Mouse (Mus musculus): ENCODE measurements around the gene Gpr4. TPM values are rescaled to one million over a fixed set of nuclear protein-coding genes. Genes with fewer than 3 reads are reported as not detected.
A peak's percentile ranks its signal among the peaks of the same experiment; 100 is the strongest.

The Gpr4 gene
- polyA plus RNA-seq, 1 experiment from 2014 or later: 1.8 TPM

- Histone ChIP-seq H3K36me3 (peaks cover 70% of the 10 kb centered on the region), H3K4me3 (no peak overlapping the region), H3K9me3 (no peaks in the 10 kb centered on the region; the same call in 1 of the 2 replicates), H3K27ac (no peak overlapping the region), H3K27me3 (ENCODE audit: insufficient read depth, poor library complexity, severe bottlenecking) (no peaks in the 10 kb centered on the region), H3K4me1 (peaks cover 9% of the 10 kb centered on the region; the same call in 1 of the 2 replicates)
- DNase-seq (ENCODE audit: low spot score): no peak
- 86% methylated on average over 7 of the region's 7 CpGs for WGBS
These were observed 44.2 kb downstream of the Gpr4 start for GRCm38 (mm10) chr7:19256567-19256966.

GRCm38 (mm10) chr7:19257390-19258022 lies 45.2 kb downstream of the Gpr4 start:
- no peaks in the 10 kb centered on the region; the same call in 1 of the 2 replicates for H3K9me3 ChIP-seq
- 36% methylated on average over 11 of the region's 11 CpGs for WGBS
- no peak overlapping the region for H3K4me3 ChIP-seq
- DNase-seq (ENCODE audit: low spot score): peak; percentile 93
- no peak overlapping the region for H3K27ac ChIP-seq
- H3K27me3 ChIP-seq (ENCODE audit: insufficient read depth, poor library complexity, severe bottlenecking): no peaks in the 10 kb centered on the region
- peaks cover 9% of the 10 kb centered on the region; the same call in 1 of the 2 replicates for H3K4me1 ChIP-seq
- peaks cover 79% of the 10 kb centered on the region for H3K36me3 ChIP-seq

- no peak for DNase-seq (ENCODE audit: low spot score)
- Histone ChIP-seq H3K27me3 (ENCODE audit: insufficient read depth, poor library complexity, severe bottlenecking) (no peaks in the 10 kb centered on the region), H3K27ac (no peak overlapping the region), H3K9me3 (no peaks in the 10 kb centered on the region; the same call in 1 of the 2 replicates), H3K36me3 (peaks cover 87% of the 10 kb centered on the region), H3K4me3 (no peak overlapping the region), H3K4me1 (peaks cover 9% of the 10 kb centered on the region; the same call in 1 of the 2 replicates)
- WGBS: 86% methylated on average over 3 of the region's 3 CpGs
These were observed 46.0 kb downstream of the Gpr4 start for GRCm38 (mm10) chr7:19258336-19258735.

GRCm38 (mm10) chr7:19265147-19265546 lies 52.8 kb downstream of the Gpr4 start:
- H3K4me3 ChIP-seq: peak overlapping the region; percentile 19
- 27% methylated on average over 7 of the region's 7 CpGs for WGBS

GRCm38 (mm10) chr7:19265928-19266822 lies 53.8 kb downstream of the Gpr4 start:
- H3K36me3 ChIP-seq: peaks cover 63% of the 10 kb centered on the region
- 72% methylated on average over 10 of the region's 10 CpGs for WGBS
- peak overlapping the region; percentile 56; the same call in 1 of the 2 replicates for H3K27ac ChIP-seq
- H3K27me3 ChIP-seq (ENCODE audit: insufficient read depth, poor library complexity, severe bottlenecking): no peaks in the 10 kb centered on the region
- 0 out of 2 replicates have a peak overlapping the region, but pooled peaks have one; percentile 27 for H3K4me3 ChIP-seq
- H3K9me3 ChIP-seq: no peaks in the 10 kb centered on the region
- DNase-seq (ENCODE audit: low spot score): no peak
- peaks cover 57% of the 10 kb centered on the region for H3K4me1 ChIP-seq

More at GRCm38 (mm10) chr7:19265147-19265546, 52.8 kb downstream of the Gpr4 start:
- Histone ChIP-seq H3K36me3 (peaks cover 73% of the 10 kb centered on the region), H3K4me1 (peaks cover 57% of the 10 kb centered on the region), H3K27ac (peak overlapping the region; percentile 56), H3K27me3 (ENCODE audit: insufficient read depth, poor library complexity, severe bottlenecking) (no peaks in the 10 kb centered on the region), H3K9me3 (no peaks in the 10 kb centered on the region)
- peak; percentile 76 for DNase-seq (ENCODE audit: low spot score)

- WGBS: 58% methylated on average over 10 of the region's 10 CpGs
- Histone ChIP-seq H3K4me1 (peaks cover 57% of the 10 kb centered on the region), H3K36me3 (peaks cover 54% of the 10 kb centered on the region), H3K27me3 (ENCODE audit: insufficient read depth, poor library complexity, severe bottlenecking) (no peaks in the 10 kb centered on the region), H3K4me3 (peak overlapping the region; percentile 27; the same call in 1 of the 2 replicates), H3K9me3 (no peaks in the 10 kb centered on the region), H3K27ac (peak overlapping the region; percentile 56; the same call in 1 of the 2 replicates)
- DNase-seq (ENCODE audit: low spot score): no peak
These were observed 54.7 kb downstream of the Gpr4 start for GRCm38 (mm10) chr7:19267051-19267450.

GRCm38 (mm10) chr7:19268993-19269681 lies 56.8 kb downstream of the Gpr4 start:
- no peaks in the 10 kb centered on the region for H3K9me3 ChIP-seq
- peak overlapping the region; percentile 98 for H3K27ac ChIP-seq
- peaks cover 33% of the 10 kb centered on the region for H3K36me3 ChIP-seq
- 38% methylated on average over 10 of the region's 10 CpGs for WGBS
- no peaks in the 10 kb centered on the region for H3K27me3 ChIP-seq (ENCODE audit: insufficient read depth, poor library complexity, severe bottlenecking)
- H3K4me3 ChIP-seq: peak overlapping the region; percentile 89
- DNase-seq (ENCODE audit: low spot score): no peak
- H3K4me1 ChIP-seq: peaks cover 57% of the 10 kb centered on the region

GRCm38 (mm10) chr7:19269721-19270441 lies 57.5 kb downstream of the Gpr4 start:
- peak overlapping the region; percentile 89 for H3K4me3 ChIP-seq
- WGBS: under 1% methylated on average over 19 of the region's 19 CpGs
- peak overlapping the region; percentile 98 for H3K27ac ChIP-seq
- H3K36me3 ChIP-seq: peaks cover 26% of the 10 kb centered on the region
- DNase-seq (ENCODE audit: low spot score): peak; percentile 93
- H3K27me3 ChIP-seq (ENCODE audit: insufficient read depth, poor library complexity, severe bottlenecking): no peaks in the 10 kb centered on the region
- H3K9me3 ChIP-seq: no peaks in the 10 kb centered on the region
- peaks cover 50% of the 10 kb centered on the region for H3K4me1 ChIP-seq

- H3K27me3 ChIP-seq (ENCODE audit: insufficient read depth, poor library complexity, severe bottlenecking): no peaks in the 10 kb centered on the region
- peaks cover 42% of the 10 kb centered on the region for H3K4me1 ChIP-seq
- H3K4me3 ChIP-seq: peak overlapping the region; percentile 89
- peak; percentile 90 for DNase-seq (ENCODE audit: low spot score)
- H3K9me3 ChIP-seq: no peaks in the 10 kb centered on the region
- peak overlapping the region; percentile 98 for H3K27ac ChIP-seq
- 0% methylated on average over 21 of the region's 21 CpGs for WGBS
- peaks cover 20% of the 10 kb centered on the region for H3K36me3 ChIP-seq
These were observed 58.3 kb downstream of the Gpr4 start for GRCm38 (mm10) chr7:19270509-19271237.

GRCm38 (mm10) chr7:19271238-19272172 lies 59.2 kb downstream of the Gpr4 start, which contains the start of gene Vasp:
Vasp (minus strand) TSS chr7:19271817.
- Histone ChIP-seq H3K27me3 (ENCODE audit: insufficient read depth, poor library complexity, severe bottlenecking) (no peaks in the 10 kb centered on the region), H3K27ac (peak within 1 kb of the TSS; percentile 98), H3K4me1 (peaks cover 34% of the 10 kb centered on the region), H3K4me3 (peak within 1 kb of the TSS; percentile 89), H3K36me3 (peaks cover 11% of the 10 kb centered on the region), H3K9me3 (no peaks in the 10 kb centered on the region)
- under 1% methylated on average over 61 of the region's 62 CpGs for WGBS
- peak; percentile 94 for DNase-seq (ENCODE audit: low spot score)

All from heart, embryonic 10.5 days (tissue).